Mouse (Mus musculus) right cerebral cortex, postnatal 4 days (tissue): ENCODE results near the gene Gm17304.

Experiments
- DNase-seq: peaks from one replicate; pipeline ENCODE4 v3.0.0-alpha.2; 2022

Gm17304 gene

GRCm38 (mm10) chr5:106608798-106609197 lies at the start of gene Gm17304:
Gene Gm17304, plus strand, starts transcription at chr5:106609098.
- no peak for DNase-seq

- DNase-seq = peak; percentile 15
Observed at GRCm38 (mm10) chr5:106560631-106561498, 48.0 kb upstream of the Gm17304 start.

GRCm38 (mm10) chr5:106561499-106561822 lies 47.4 kb upstream of the Gm17304 start:
- no peak for DNase-seq

DNA sequence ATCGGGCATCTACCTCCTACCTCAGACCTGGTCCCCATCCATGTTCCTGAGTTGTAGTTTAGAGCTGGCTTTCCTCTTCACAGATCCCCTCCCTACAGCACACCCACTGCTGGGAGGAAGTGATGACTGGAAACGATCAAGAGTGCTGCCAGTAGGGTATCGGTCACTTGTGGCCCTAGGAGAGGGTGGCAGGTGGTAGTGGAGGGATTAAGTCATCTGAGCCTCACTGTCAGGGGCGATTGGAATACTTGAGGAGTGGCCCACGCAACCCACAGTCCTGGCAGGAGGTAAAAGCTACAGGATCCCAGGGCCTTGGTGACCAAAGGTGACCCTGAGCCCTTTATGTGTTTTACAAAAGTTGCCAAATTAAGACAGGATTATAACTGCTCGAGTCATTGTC lies 42.9 kb upstream of the Gm17304 start:
- DNase-seq = no peak

- peak; percentile 25 for DNase-seq
Observed at GRCm38 (mm10) chr5:106573742-106574559, 34.9 kb upstream of the Gm17304 start.

DNA sequence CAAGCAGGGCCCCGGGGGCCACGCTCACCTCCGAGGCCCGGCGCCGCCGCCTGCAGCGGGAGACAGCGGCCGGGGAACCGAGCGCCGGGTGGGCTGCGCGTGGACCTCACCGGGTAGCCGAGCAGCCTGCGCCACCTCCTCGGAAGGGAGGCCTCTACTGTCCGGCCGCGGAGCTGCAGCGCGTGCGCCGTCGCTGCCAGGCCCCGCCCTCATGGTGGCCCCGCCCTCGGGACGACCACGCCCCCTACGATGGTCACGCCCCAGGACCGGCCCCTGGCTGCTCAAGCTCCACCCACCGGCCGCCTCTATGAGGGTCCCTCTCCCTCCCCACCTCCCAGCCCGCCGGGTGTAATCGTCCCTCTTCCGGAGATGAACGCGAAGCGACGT lies 34.3 kb upstream of the Gm17304 start:
- DNase-seq = peak; percentile 79

- no peak for DNase-seq
Observed at GRCm38 (mm10) chr5:106575098-106575497, 33.8 kb upstream of the Gm17304 start.

DNA sequence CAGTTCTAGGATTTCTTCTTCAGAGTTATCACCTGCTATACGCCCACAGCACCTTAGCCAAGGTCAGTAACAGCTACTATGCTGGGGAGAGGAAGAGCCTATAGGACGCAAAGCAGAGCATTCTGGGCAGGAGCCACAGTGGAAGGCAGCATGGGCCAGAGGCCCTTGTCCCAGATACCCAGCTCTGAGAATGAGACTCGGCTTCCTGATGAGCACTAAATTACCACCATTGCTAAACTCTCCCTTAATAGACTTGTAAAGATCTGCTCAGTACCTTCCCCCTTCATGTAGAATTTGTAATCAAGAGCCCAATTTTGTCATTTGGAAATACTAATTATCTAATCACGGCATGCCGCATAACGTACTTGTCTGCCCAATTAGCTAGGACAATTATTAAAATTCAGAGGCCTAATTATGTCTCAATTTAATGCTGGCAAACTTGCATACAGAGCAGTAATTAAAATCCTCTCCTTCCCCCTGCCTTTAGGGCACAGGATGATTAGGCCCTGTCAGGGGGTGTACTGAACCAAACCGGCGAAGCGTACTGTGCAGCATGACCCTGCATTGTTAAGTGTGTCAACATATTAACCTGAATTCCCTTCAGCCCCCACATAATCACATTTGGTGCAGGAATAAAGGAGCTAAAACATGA lies 31.5 kb upstream of the Gm17304 start:
- no peak for DNase-seq

GRCm38 (mm10) chr5:106580943-106581342 lies 28.0 kb upstream of the Gm17304 start:
- DNase-seq = no peak

DNA sequence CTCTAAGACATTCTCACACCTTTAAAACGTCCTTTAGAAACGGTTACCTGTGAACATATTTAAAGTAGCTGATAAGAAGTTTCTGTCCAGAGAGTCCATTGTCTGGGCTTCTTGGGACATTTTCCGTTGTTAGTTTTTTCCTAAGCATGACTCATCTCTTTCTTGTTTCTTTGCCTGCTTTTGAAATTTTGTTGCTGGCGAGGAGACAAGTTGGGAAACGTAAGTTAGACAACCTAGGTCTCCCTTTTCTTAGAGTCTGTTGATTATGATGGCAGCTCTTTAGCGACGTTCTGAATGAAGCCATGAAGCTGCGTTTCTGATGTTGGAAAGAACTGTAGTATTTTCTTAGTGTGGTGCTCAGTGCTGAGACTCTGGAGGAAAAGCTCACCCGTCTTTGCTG lies 19.9 kb upstream of the Gm17304 start:
- DNase-seq = no peak

- no peak for DNase-seq
Observed at GRCm38 (mm10) chr5:106589670-106590069, 19.2 kb upstream of the Gm17304 start.

GRCm38 (mm10) chr5:106590686-106591085 lies 18.2 kb upstream of the Gm17304 start:
- DNase-seq = no peak

GRCm38 (mm10) chr5:106594388-106594787 lies 14.5 kb upstream of the Gm17304 start:
- DNase-seq = no peak

DNA sequence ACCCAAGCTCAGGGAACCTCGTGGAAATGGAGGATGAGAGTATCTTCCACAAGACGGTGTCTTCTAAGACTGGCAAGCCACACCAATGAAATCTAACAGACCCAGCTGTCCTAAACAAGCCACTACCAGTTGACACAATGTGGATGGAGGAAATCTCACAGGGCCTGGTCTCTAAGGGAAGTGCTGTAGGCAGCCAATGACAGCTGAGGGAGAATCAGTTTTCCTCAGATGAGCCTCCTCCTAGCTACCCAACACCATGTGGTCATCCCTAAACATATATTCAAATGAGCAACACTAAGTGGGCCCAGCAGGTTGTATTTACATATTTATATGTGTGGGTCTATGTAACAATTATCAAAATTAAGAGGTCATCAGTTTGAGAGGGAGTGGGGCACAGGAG lies 11.4 kb upstream of the Gm17304 start:
- no peak for DNase-seq

DNA sequence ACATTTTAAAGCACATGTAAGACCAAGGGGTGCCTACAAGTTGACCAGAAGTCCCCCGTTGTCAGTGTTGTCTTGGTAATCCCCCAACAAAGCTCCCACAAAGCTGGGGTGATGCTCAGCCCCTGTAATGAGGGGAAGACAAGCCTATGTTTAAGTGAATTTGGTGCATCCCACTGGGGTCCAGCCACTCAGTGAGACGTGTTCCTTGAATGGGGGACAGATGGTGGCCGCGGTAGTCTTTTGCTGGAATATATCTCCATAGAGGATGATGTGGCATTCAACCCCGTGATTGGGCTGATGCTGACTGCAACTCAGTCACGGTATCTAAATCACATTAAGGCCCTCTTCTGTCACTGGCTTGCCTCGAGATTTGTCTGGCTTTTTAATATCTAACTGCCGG lies 9.4 kb upstream of the Gm17304 start:
- DNase-seq = no peak

- DNase-seq = no peak
Observed at GRCm38 (mm10) chr5:106604381-106604780, 4.5 kb upstream of the Gm17304 start.

- DNase-seq = no peak
Observed at GRCm38 (mm10) chr5:106605096-106605495, 3.8 kb upstream of the Gm17304 start.

- DNase-seq = no peak
Observed at GRCm38 (mm10) chr5:106607081-106607480, 1.8 kb upstream of the Gm17304 start.

DNA sequence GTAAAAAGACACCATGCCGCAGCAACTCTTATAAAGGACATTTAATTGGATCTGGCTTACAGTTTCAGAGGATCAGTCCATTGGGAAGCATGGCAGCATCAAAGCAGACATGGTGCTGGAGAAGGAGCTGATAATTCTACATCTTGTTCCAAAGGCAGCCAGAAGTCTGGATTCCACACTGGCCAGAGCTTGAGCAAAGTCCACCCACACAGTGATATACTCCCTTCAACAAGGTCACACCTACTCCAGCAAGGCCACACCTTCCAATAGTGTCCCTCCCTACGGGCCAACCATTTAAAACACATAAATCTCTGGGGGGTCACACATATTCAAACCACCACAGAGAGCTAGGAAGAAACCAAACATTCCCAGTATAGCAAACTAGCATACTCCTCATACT lies 3.3 kb downstream of the Gm17304 start:
- no peak for DNase-seq

DNA sequence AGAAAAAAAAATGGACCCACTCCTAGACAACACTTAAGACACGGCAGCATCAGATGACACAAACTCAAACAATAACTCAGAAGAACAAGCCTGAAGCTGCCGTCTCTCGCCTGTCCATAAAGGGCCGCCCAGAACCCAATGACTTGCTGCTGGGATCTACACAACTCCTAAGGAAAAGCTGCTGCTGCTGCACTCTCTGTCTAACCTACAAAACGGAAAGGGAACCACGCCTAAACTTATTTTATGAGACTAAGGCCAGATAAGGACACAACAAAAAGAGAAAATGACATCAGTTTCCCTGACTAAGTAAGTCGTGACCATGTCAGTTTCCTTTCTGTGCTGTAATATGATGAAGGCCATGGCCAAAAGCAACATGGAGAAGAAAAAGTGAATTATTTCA lies 5.7 kb downstream of the Gm17304 start:
- DNase-seq = no peak

DNA sequence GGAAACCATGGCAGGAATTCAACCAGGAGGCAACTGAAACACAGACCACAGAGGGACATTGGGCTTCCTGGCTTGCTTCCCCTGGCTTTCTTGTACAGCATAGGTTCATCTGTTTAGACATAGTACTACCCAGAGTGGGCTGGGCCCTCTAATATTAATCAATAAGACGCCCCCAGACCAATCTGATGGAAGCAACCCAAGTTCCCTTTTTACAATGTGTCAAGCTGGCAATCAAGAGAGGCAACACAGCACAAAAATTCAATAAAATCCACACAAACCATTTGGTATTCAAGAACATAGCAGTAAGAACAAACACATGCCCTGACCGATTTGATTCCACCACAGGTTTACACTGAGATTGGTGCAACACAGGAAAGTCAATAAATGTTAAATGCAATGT lies 6.1 kb downstream of the Gm17304 start:
- DNase-seq = no peak

- no peak for DNase-seq
Observed at GRCm38 (mm10) chr5:106620446-106620845, 11.5 kb downstream of the Gm17304 start.

- no peak for DNase-seq
Observed at GRCm38 (mm10) chr5:106622193-106622592, 13.3 kb downstream of the Gm17304 start.

DNA sequence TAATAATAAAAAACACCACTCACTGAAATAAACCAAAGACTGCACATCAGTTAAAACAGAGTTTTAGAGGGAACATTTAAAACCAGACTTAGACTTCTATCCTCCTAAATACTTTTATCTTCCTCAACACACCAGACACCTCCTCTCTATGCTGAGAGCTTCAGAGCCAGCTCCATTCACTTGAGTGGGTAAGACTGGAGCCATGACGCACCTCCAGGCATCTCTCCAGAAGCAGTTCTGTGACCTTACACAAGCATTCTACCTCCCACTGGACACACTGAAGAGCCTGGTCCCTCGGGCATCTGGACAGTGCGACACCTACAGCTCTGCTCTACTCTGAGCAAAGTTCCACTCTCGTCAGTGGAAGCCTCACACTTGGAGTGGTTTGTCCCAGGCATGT lies 14.4 kb downstream of the Gm17304 start:
- no peak for DNase-seq
